Mouse (Mus musculus): ENCODE results near the gene Commd9.

DNA sequence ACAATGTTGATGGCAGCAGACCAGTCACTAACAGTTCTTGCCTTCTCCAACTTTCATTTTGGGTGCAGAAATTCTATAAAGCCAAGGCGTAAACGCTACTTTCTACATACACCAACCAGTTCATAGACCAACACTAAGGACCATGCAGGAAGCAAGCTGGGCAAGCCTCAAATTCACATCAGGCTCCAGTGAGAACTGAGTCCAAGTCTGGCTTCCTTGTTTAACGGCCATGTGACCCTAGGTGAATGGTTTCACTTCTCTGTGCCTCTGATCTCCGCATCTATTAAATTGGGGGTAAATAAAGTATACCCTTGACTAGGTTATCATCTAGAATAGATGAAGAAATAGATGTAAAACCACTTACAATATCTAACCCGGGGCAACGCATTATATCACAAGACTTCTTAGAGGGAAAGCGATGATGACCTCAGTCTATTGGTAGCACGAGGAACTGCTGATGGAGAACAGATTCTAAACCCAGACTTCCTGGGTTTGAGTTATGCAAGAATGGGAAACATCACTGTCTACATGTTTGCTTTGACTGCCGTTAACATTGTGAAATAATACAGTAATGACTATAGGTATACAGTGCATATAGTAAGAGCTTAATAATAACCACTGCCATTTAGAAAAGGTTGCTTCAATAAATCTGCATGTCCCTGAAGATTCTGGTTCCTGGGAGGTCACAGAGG, 4.4 kb upstream of the Commd9 start:
- TF ChIP-seq CTCF (IDR thresholded peaks at IDR 0.05; ENCODE audit: insufficient read depth, low read length): no peak
- TF ChIP-seq POLR2A (IDR thresholded peaks at IDR 0.05; ENCODE audit: borderline replicate concordance, extremely low read depth, low read depth, low read length): no peak
